Mouse (Mus musculus) stomach, embryonic 14.5 days (tissue): ENCODE data around the gene Mpped2. TPM values are rescaled to one million over a fixed set of nuclear protein-coding genes. Genes with fewer than 3 reads are reported as not detected.

ENCODE experiments used
- ATAC-seq: fragments of 200-750 bp; cut with Nextera tagmentation; 2 replicates; pipeline ENCODE4 v1.8.0; 2017; ENCODE audit warnings: low read depth, moderate TSS enrichment; ENCODE audit not compliant: insufficient number of reproducible peaks, insufficient read depth, low FRiP score
- H3K27ac ChIP-seq: fragments of 300-500 bp; sonication (generic); 2 replicates; pipeline ENCODE4 v1.5.1; 2014; ENCODE audit warnings: mild to moderate bottlenecking, low read length, moderate library complexity, mixed read lengths
- H3K27me3 ChIP-seq: fragments of 300-500 bp; sonication (generic); 2 replicates; pipeline ENCODE4 v1.6.1; 2014; ENCODE audit warnings: low read length, control low read depth, mixed read lengths; ENCODE audit not compliant: control insufficient read depth, insufficient read depth
- H3K36me3 ChIP-seq: fragments of 300-500 bp; sonication (generic); 2 replicates; pipeline ENCODE4 v1.6.1; 2014; ENCODE audit warnings: mild to moderate bottlenecking, control low read depth, low read length, moderate library complexity, mixed read lengths; ENCODE audit not compliant: control insufficient read depth, insufficient read depth
- H3K4me1 ChIP-seq: fragments of 300-500 bp; sonication (generic); 2 replicates; pipeline ENCODE4 v1.6.1; 2014; ENCODE audit warnings: low read length, control low read depth, mixed read lengths; ENCODE audit not compliant: control insufficient read depth, insufficient read depth
- H3K4me2 ChIP-seq: fragments of 300-500 bp; sonication (generic); replicated peaks from 2 replicates; pipeline ENCODE4 v1.6.1; 2014; ENCODE audit warnings: low read depth, low read length, control low read depth
- H3K4me3 ChIP-seq: fragments of 300-500 bp; sonication (generic); 2 replicates; pipeline ENCODE4 v1.5.1; 2014; ENCODE audit warnings: low read depth, low read length, control low read depth
- H3K9ac ChIP-seq: fragments of 300-500 bp; sonication (generic); replicated peaks from 2 replicates; pipeline ENCODE4 v1.6.1; 2014; ENCODE audit warnings: low read depth, mild to moderate bottlenecking, control low read depth, low read length, moderate library complexity, mixed read lengths
- H3K9me3 ChIP-seq: fragments of 300-500 bp; sonication (generic); 2 replicates; pipeline ENCODE4 v1.6.1; 2016; ENCODE audit warnings: low read depth, low read length, control low read depth; ENCODE audit not compliant: control insufficient read depth
- WGBS: fragments of 180-500 bp; shearing (Covaris S2); extraction: QIAGEN DNeasy Blood & Tissue Kit; methylation state at CpG from one replicate; pipeline ENCODE4 v1.1.7; 2014; 5-methylcytosine and 5-hydroxymethylcytosine counted together
- polyA plus RNA-seq: library from polyadenylated mRNA; unstranded; fragments of >200 nt; fragmentation: Nextera tagmentation; extraction: Ambion mirVana; gene quantifications from 2 replicates; pipeline ENCODE4 v1.2.1, GENCODE M21; 2014

Gene Mpped2
- 45.7 and 52.9 TPM in 2 replicates for polyA plus RNA-seq

GRCm38 (mm10) chr2:106692783-106693701 lies at the start of gene Mpped2:
TSS of gene Mpped2 (plus strand) at chr2:106693269.
- H3K4me1 ChIP-seq, result peaks cover 15% of the 10 kb centered on the region; the same call in 1 of the 2 replicates
- ATAC-seq, result peak; percentile 68
- no peaks in the 10 kb centered on the region for H3K36me3 ChIP-seq
- peak within 1 kb of the TSS; percentile 86 for H3K9ac ChIP-seq
- no peaks in the 10 kb centered on the region for H3K27me3 ChIP-seq
- H3K4me3 ChIP-seq, result peak within 1 kb of the TSS; percentile 82
- peak within 1 kb of the TSS; percentile 94 for H3K27ac ChIP-seq
- H3K9me3 ChIP-seq, result no peaks in the 10 kb centered on the region
- peak within 1 kb of the TSS; percentile 96 for H3K4me2 ChIP-seq
- under 1% methylated on average over 54 of the region's 56 CpGs for WGBS

- H3K4me3 ChIP-seq, result no peak overlapping the region
- no peak overlapping the region for H3K9ac ChIP-seq
- 90% methylated on average over 3 of the region's 3 CpGs for WGBS
- no peak for ATAC-seq
- H3K27me3 ChIP-seq, result no peaks in the 10 kb centered on the region
- H3K27ac ChIP-seq, result no peak overlapping the region
- H3K4me2 ChIP-seq, result no peak overlapping the region
- H3K9me3 ChIP-seq, result no peaks in the 10 kb centered on the region
- H3K4me1 ChIP-seq, result no peaks in the 10 kb centered on the region
- H3K36me3 ChIP-seq, result no peaks in the 10 kb centered on the region
Measured at GRCm38 (mm10) chr2:106644782-106645181, 48.3 kb upstream of the Mpped2 start.

- ATAC-seq, result peak; percentile 95
- H3K9me3 ChIP-seq, result no peaks in the 10 kb centered on the region
- H3K4me1 ChIP-seq, result no peaks in the 10 kb centered on the region
- H3K9ac ChIP-seq, result 0 out of 2 replicates have a peak overlapping the region, but pooled peaks have one; percentile 18
- H3K4me2 ChIP-seq, result peak overlapping the region; percentile 55
- H3K36me3 ChIP-seq, result no peaks in the 10 kb centered on the region
- no peak overlapping the region; the same call in 1 of the 2 replicates for H3K27ac ChIP-seq
- H3K4me3 ChIP-seq, result peak overlapping the region; percentile 39
- 7% methylated on average over 25 of the region's 25 CpGs for WGBS
- no peaks in the 10 kb centered on the region for H3K27me3 ChIP-seq
Measured at GRCm38 (mm10) chr2:106649686-106650570, 43.1 kb upstream of the Mpped2 start.

- Histone ChIP-seq H3K9me3 (no peaks in the 10 kb centered on the region), H3K36me3 (no peaks in the 10 kb centered on the region), H3K27ac (no peak overlapping the region), H3K27me3 (no peaks in the 10 kb centered on the region), H3K9ac (no peak overlapping the region), H3K4me1 (0 out of 2 replicates have a peak, but pooled peaks cover 3% of the 10 kb centered on the region), H3K4me2 (no peak overlapping the region), H3K4me3 (no peak overlapping the region)
- ATAC-seq, result no peak
- WGBS, result 74% methylated on average over 8 of the region's 8 CpGs
Measured at GRCm38 (mm10) chr2:106652151-106652550, 40.9 kb upstream of the Mpped2 start.

- no peak overlapping the region for H3K27ac ChIP-seq
- no peak overlapping the region for H3K4me2 ChIP-seq
- H3K36me3 ChIP-seq, result no peaks in the 10 kb centered on the region
- H3K4me3 ChIP-seq, result no peak overlapping the region
- 80% methylated on average over 4 of the region's 4 CpGs for WGBS
- H3K9ac ChIP-seq, result no peak overlapping the region
- ATAC-seq, result no peak
- H3K27me3 ChIP-seq, result no peaks in the 10 kb centered on the region
- H3K4me1 ChIP-seq, result 0 out of 2 replicates have a peak, but pooled peaks cover 3% of the 10 kb centered on the region
- no peaks in the 10 kb centered on the region for H3K9me3 ChIP-seq
Measured at GRCm38 (mm10) chr2:106652741-106653140, 40.3 kb upstream of the Mpped2 start.

- ATAC-seq, result no peak
- 89% methylated on average over 4 of the region's 4 CpGs for WGBS
- Histone ChIP-seq H3K27ac (no peak overlapping the region), H3K27me3 (no peaks in the 10 kb centered on the region), H3K4me3 (no peak overlapping the region), H3K9ac (no peak overlapping the region), H3K4me1 (0 out of 2 replicates have a peak, but pooled peaks cover 3% of the 10 kb centered on the region), H3K9me3 (no peaks in the 10 kb centered on the region), H3K36me3 (no peaks in the 10 kb centered on the region), H3K4me2 (no peak overlapping the region)
Measured at GRCm38 (mm10) chr2:106653261-106653660, 39.8 kb upstream of the Mpped2 start.

GRCm38 (mm10) chr2:106655271-106655670 lies 37.8 kb upstream of the Mpped2 start:
- 0 out of 2 replicates have a peak, but pooled peaks cover 3% of the 10 kb centered on the region for H3K4me1 ChIP-seq
- no peak for ATAC-seq
- H3K36me3 ChIP-seq, result no peaks in the 10 kb centered on the region
- WGBS, result 29% methylated on average over 4 of the region's 4 CpGs
- no peak overlapping the region for H3K27ac ChIP-seq
- H3K9ac ChIP-seq, result no peak overlapping the region
- H3K4me2 ChIP-seq, result no peak overlapping the region
- no peaks in the 10 kb centered on the region for H3K9me3 ChIP-seq
- no peak overlapping the region for H3K4me3 ChIP-seq
- no peaks in the 10 kb centered on the region for H3K27me3 ChIP-seq

- H3K4me1 ChIP-seq, result no peaks in the 10 kb centered on the region
- H3K9ac ChIP-seq, result no peak overlapping the region
- no peak overlapping the region for H3K4me3 ChIP-seq
- H3K27ac ChIP-seq, result no peak overlapping the region
- WGBS, result 40% methylated on average over 11 of the region's 11 CpGs
- H3K27me3 ChIP-seq, result no peaks in the 10 kb centered on the region
- H3K9me3 ChIP-seq, result no peaks in the 10 kb centered on the region
- no peak overlapping the region for H3K4me2 ChIP-seq
- H3K36me3 ChIP-seq, result no peaks in the 10 kb centered on the region
- ATAC-seq, result no peak
Measured at GRCm38 (mm10) chr2:106665271-106665670, 27.8 kb upstream of the Mpped2 start.
